Mouse (Mus musculus): ENCODE data around the gene Lmo1.
A peak's percentile ranks its signal among the peaks of the same experiment; 100 is the strongest.
"Not testable (repeated sequence)": the region's sequence is repeated elsewhere in the genome, so short reads cannot be mapped to it uniquely, and the experiment has no call there.

The Lmo1 gene

GRCm38 (mm10) chr7:109174337-109174948 lies 564 bp downstream of the Lmo1 start:
- no peak for DNase-seq (ENCODE audit: low spot score)

GRCm38 (mm10) chr7:109171874-109172273 lies 3.1 kb downstream of the Lmo1 start:
- DNase-seq (ENCODE audit: low spot score), result no peak

- DNase-seq (ENCODE audit: low spot score), result peak; percentile 75
Observed at GRCm38 (mm10) chr7:109170441-109170820, 4.6 kb downstream of the Lmo1 start.

GRCm38 (mm10) chr7:109169505-109170440 lies 5.2 kb downstream of the Lmo1 start:
- no peak for DNase-seq (ENCODE audit: low spot score)

GRCm38 (mm10) chr7:109168716-109169115 lies 6.3 kb downstream of the Lmo1 start:
- no peak for DNase-seq (ENCODE audit: low spot score)

GRCm38 (mm10) chr7:109165931-109166585 lies 8.9 kb downstream of the Lmo1 start:
- DNase-seq (ENCODE audit: low spot score), result no peak

- DNase-seq (ENCODE audit: low spot score), result no peak
Observed at GRCm38 (mm10) chr7:109154331-109154730, 20.7 kb downstream of the Lmo1 start.

- DNase-seq (ENCODE audit: low spot score), result no peak
Observed at GRCm38 (mm10) chr7:109153538-109153937, 21.5 kb downstream of the Lmo1 start.

- DNase-seq (ENCODE audit: low spot score), result no peak
Observed at GRCm38 (mm10) chr7:109151088-109151487, 23.9 kb downstream of the Lmo1 start.

GRCm38 (mm10) chr7:109145211-109145610 lies 29.8 kb downstream of the Lmo1 start:
- DNase-seq (ENCODE audit: low spot score), result no peak

- DNase-seq (ENCODE audit: low spot score), result no peak
Observed at GRCm38 (mm10) chr7:109144705-109145104, 30.3 kb downstream of the Lmo1 start.

GRCm38 (mm10) chr7:109142564-109142963 lies 32.4 kb downstream of the Lmo1 start:
- DNase-seq (ENCODE audit: low spot score), result no peak

- no peak for DNase-seq (ENCODE audit: low spot score)
Observed at GRCm38 (mm10) chr7:109141753-109142152, 33.3 kb downstream of the Lmo1 start.

GRCm38 (mm10) chr7:109141054-109141453 lies 34.0 kb downstream of the Lmo1 start:
- no peak for DNase-seq (ENCODE audit: low spot score)

- peak; percentile 87 for DNase-seq (ENCODE audit: low spot score)
Observed at GRCm38 (mm10) chr7:109139405-109139804, 35.6 kb downstream of the Lmo1 start.

GRCm38 (mm10) chr7:109137441-109137840 lies 37.6 kb downstream of the Lmo1 start:
- no peak for DNase-seq (ENCODE audit: low spot score)

- DNase-seq (ENCODE audit: low spot score), result no peak
Observed at GRCm38 (mm10) chr7:109131565-109131964, 43.4 kb downstream of the Lmo1 start.

GRCm38 (mm10) chr7:109129946-109130686 lies 44.9 kb downstream of the Lmo1 start:
- DNase-seq (ENCODE audit: low spot score), result no peak

GRCm38 (mm10) chr7:109129442-109129841 lies 45.6 kb downstream of the Lmo1 start:
- no peak for DNase-seq (ENCODE audit: low spot score)

- no peak for DNase-seq (ENCODE audit: low spot score)
Observed at GRCm38 (mm10) chr7:109115929-109116328, 59.1 kb downstream of the Lmo1 start.

GRCm38 (mm10) chr7:109115488-109115887 lies 59.5 kb downstream of the Lmo1 start:
- DNase-seq (ENCODE audit: low spot score), result not testable (repeated sequence)

- DNase-seq (ENCODE audit: low spot score), result no peak
Observed at GRCm38 (mm10) chr7:109114950-109115349, 60.1 kb downstream of the Lmo1 start.

All from layer of hippocampus, adult 9-10 months (tissue).